Mouse (Mus musculus) layer of hippocampus, adult 2 months (tissue): ENCODE measurements around the gene Zfp592. TPM values are rescaled to one million over a fixed set of nuclear protein-coding genes. Genes with fewer than 3 reads are reported as not detected.
A peak's percentile ranks its signal among the peaks of the same experiment; 100 is the strongest.

Experiments used
- DNase-seq, 2 experiments: peaks; one replicate each; pipeline ENCODE4 v3.0.0; 2022; ENCODE audit warnings: low spot score in 2 of 2
- H3K27ac ChIP-seq: fragments of 200-600 bp; 2 replicates; pipeline ENCODE4 v1.8.1; 2022
- H3K4me3 ChIP-seq: fragments of 200-600 bp; 2 replicates; pipeline ENCODE4 v1.8.1; 2022; ENCODE audit warnings: mild to moderate bottlenecking
- CTCF ChIP-seq: fragments of 200-600 bp; conservative IDR thresholded peaks from 2 replicates; pipeline ENCODE4 v1.8.1; 2022; ENCODE audit warnings: antibody characterized with exemption, mild to moderate bottlenecking, moderate library complexity
- total RNA-seq, 2 experiments: library from RNA; stranded (reverse); gene quantifications; 2 replicates each; pipeline ENCODE4 v1.2.3; 2021

Gene Zfp592
- total RNA-seq, 2 experiments from 2014 or later = 22.9 to 23.6 TPM

GRCm38 (mm10) chr7:81049966-81050365 is 56.5 kb downstream of the Zfp592 start:
- Histone ChIP-seq H3K4me3 (no peak overlapping the region), H3K27ac (no peak overlapping the region)
- DNase-seq = no peak
- no peak for TF ChIP-seq CTCF

GRCm38 (mm10) chr7:81055709-81056370 is 62.4 kb downstream of the Zfp592 start:
- no peak for DNase-seq
- H3K27ac ChIP-seq = no peak overlapping the region
- TF ChIP-seq CTCF = no peak
- no peak overlapping the region for H3K4me3 ChIP-seq

DNA sequence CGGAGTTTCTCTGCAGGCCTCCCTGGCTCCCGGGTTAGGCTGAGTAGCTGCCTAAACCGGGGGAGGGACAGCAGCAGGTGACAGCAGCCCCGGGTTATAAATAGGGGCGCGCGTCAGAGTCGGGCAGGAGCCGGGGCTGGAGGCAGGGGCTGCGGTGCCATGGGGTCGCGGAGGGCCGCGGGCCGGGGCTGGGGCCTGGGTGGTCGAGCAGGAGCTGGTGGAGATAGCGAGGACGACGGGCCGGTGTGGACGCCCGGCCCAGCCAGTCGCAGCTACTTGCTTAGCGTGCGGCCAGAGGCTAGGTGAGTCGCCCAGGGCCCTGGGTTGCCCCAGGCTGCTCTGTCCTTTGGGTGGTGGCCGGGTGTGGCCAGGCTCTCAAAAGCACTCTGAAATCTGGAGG is 64.0 kb downstream of the Zfp592 start, which contains the start of gene Alpk3:
Gene Alpk3, plus strand, starts transcription at position 130 of the 400 bp plus-strand sequence.
- H3K27ac ChIP-seq = no peak within 1 kb of the TSS
- DNase-seq = no peak
- H3K4me3 ChIP-seq = no peak within 1 kb of the TSS
- no peak for TF ChIP-seq CTCF

DNA sequence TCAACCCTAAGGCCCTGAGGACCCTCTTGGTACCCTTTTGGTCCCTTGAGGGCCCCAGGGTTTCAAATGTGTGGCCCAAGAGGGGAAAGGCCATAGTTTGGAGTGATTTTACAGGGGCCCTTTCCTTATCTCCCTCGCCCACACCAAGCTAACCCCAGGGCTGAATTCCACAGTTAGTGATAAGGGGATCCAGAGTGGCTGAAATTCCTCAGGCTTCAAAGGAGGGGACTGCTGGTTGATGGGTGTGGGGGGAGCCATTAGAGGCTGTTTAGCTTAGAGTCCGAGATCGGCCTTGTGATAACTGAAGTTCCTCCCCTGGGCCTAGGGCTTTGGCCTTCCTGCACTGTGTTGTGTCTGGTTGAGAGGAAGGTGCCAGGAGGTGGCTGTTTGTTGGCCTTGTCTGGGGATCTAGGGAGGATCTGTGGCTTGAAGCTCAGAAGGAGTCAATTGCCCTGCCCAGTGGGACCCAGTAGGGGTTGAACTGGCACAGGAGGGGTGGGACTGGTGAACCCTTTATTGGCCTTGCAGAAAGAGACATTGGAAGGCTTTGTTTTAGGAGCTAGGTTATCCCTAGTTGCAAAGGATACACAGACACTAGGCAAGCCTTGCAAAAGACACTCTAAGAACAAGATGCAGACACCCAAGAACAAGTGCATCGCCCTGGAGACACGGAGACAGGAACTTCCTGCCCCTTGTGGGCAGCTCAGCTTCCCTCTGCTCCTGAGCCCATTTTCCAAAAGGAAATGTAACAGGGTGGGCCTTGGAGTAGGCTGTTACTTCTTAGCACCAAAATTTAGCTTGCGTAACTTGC is 64.6 kb downstream of the Zfp592 start:
- DNase-seq = no peak
- no peak for TF ChIP-seq CTCF
- no peak overlapping the region for H3K4me3 ChIP-seq
- H3K27ac ChIP-seq = no peak overlapping the region

DNA sequence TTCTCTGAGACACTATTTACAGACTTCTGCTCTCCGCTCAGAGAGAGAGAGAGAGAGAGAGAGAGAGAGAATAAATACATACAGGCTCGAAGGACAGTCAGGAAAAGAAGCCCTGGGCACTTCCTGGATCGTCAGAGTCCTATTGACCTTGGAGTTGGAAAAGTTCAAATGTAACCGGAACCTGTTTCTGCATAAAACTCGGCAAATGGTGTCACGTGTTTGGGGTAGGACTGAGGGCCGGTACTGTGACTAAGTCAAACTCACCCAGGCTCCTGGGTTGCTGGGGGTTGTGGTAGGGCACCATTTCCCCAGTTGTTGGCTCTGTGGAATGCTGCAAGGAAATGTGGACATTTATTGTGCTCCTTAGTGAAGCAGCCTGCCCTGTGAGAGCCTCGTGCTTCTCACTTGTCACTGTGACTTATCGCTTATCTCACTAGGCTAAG is 65.3 kb downstream of the Zfp592 start:
- TF ChIP-seq CTCF = no peak
- H3K4me3 ChIP-seq = no peak overlapping the region
- DNase-seq = no peak
- H3K27ac ChIP-seq = no peak overlapping the region

DNA sequence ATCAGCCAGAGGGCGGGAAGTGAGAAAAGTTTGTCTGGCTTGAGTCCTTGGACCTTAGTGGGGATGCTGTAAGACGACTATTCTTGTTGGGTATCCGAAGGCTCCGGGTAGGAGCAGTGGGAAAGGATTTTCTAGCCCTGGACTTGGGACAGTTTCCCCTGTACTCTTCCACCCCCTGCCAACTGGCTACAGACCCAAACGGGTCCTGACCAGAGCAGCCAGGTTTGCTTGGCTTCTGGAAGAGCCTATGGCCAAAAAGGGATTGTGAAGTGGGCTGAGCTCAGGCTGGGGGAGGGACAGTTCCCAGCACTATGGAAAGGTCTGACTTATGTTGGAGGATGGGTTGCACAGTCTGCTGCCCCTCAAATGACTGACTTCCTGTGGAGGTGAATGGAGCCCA is 65.9 kb downstream of the Zfp592 start:
- no peak for DNase-seq
- Histone ChIP-seq H3K4me3 (no peak overlapping the region), H3K27ac (no peak overlapping the region)
- TF ChIP-seq CTCF = no peak

GRCm38 (mm10) chr7:81060908-81061307 is 67.4 kb downstream of the Zfp592 start:
- Histone ChIP-seq H3K27ac (no peak overlapping the region), H3K4me3 (no peak overlapping the region)
- DNase-seq = no peak
- peak; percentile 71 for TF ChIP-seq CTCF

GRCm38 (mm10) chr7:81061936-81062335 is 68.5 kb downstream of the Zfp592 start:
- Histone ChIP-seq H3K27ac (no peak overlapping the region), H3K4me3 (no peak overlapping the region)
- no peak for TF ChIP-seq CTCF
- no peak for DNase-seq

DNA sequence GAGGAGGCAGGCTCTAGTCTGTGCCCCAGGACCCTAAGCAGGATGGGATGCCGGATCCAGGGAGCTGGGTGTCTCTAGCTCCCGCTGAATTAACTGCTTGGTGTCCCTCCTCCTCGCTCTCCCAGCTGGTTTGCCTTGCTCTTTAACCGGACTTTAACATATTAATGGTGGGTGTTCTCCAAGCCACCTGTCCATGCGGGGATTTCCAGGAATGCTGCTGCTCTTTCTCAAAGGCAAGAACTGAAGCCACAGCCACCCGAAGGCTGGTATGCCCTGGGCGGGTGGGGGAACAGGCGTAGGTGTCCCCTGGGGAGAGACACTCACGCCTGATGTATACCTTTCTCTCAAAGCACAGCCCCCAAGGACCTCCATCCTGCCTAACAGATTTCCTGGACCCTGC is 69.9 kb downstream of the Zfp592 start:
- no peak for TF ChIP-seq CTCF
- no peak for DNase-seq
- peak overlapping the region; percentile 51; the same call in 1 of the 2 replicates for H3K27ac ChIP-seq
- H3K4me3 ChIP-seq = no peak overlapping the region

DNA sequence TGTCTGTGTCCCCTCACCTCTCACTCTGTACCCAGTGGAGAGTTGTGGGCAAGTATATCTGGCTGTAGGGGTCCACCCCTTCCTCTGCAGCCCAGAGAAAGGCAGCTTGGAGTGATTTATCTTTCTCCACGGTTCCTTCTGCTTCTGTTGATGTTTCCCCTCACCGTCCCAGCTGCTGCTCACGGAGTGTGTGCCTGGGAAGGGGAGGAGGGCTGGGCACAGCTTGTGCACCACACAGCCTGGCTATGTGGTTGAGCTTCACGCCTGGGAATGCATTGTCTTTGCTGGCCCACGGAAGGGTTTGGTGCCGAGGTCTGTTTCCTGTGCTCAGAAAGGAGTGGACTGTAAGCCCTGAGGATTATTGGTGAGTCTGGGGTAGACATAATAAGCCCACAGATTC is 73.2 kb downstream of the Zfp592 start:
- Histone ChIP-seq H3K4me3 (no peak overlapping the region), H3K27ac (no peak overlapping the region)
- no peak for DNase-seq
- no peak for TF ChIP-seq CTCF

DNA sequence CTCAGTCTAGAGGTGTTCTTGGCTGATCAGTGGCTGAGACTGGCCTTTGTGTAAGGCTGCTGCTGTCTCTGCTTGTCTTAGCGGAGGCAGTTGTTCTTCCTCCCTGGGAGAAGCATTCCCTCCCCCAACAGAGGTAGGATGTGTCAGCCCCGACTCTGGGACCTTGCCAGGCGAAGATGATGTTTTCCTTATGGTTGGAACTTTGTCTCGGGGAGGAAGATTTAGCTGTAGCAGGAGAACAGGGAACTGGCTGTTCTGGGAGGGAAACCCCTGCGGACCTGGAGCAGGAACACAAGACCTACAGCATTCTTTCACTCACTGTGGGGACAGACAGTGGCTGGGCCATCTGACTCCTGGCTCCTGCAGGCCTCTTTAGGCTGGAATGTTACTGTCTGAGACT is 79.0 kb downstream of the Zfp592 start:
- no peak for TF ChIP-seq CTCF
- no peak overlapping the region for H3K27ac ChIP-seq
- DNase-seq = peak in 1 of 2 experiments; percentile 32
- H3K4me3 ChIP-seq = no peak overlapping the region

DNA sequence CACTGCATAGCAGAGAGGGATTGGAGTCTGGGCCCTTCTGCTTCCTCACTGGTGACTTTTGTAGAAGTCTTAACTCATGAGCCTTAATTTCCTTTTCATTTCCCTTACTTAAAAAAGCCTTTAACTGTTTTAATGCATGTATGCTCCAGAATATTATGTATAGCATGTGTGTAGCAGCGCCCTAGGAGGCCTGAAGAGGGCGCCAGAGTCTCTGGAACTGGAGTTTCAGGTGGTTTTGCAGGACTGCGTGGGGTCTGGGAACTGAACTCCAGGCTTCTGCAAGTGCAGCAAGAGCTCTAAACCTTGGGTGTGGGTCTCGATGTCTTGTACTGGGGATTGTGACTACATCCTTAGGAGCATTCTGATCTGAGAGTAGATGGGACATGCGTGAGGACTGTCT is 79.8 kb downstream of the Zfp592 start:
- no peak for DNase-seq
- H3K4me3 ChIP-seq = no peak overlapping the region
- H3K27ac ChIP-seq = no peak overlapping the region
- peak; percentile 59 for TF ChIP-seq CTCF

GRCm38 (mm10) chr7:81074546-81074945 is 81.1 kb downstream of the Zfp592 start:
- no peak for TF ChIP-seq CTCF
- Histone ChIP-seq H3K4me3 (no peak overlapping the region), H3K27ac (no peak overlapping the region)
- no peak for DNase-seq

DNA sequence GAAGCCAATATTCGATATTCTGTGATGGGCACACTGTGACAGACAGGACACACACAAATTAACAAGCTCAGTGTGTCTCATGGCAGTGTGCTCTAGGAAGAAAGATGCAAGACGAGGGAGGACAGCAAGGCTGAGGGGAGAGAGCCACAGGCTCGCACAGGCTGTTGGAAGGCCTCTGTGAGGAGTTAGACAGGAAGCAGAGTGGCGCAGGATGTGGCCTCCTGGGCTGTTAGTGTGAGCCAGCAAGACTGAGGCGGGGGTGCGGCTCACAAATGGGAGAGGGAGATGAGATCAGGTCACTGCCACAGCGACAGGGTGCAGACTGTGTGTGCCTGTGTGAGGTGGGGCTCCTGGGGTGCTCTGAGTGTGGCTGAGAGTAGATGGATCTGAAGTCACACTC is 81.8 kb downstream of the Zfp592 start:
- no peak for DNase-seq
- TF ChIP-seq CTCF = no peak
- Histone ChIP-seq H3K27ac (no peak overlapping the region), H3K4me3 (no peak overlapping the region)
